Mouse (Mus musculus): ENCODE results near the gene Nfib.

The Nfib gene

GRCm38 (mm10) chr4:82542656-82543397, 162.7 kb downstream of the Nfib start:
- no peak for DNase-seq (ENCODE audit: low spot score in 2 of 2)

GRCm38 (mm10) chr4:82541894-82542510, 163.5 kb downstream of the Nfib start:
- DNase-seq (ENCODE audit: low spot score in 2 of 2) = peak; percentile 86

- DNase-seq (ENCODE audit: low spot score in 2 of 2) = no peak
Observed at GRCm38 (mm10) chr4:82540466-82540990, 165.0 kb downstream of the Nfib start.

GRCm38 (mm10) chr4:82540048-82540410, 165.5 kb downstream of the Nfib start:
- no peak for DNase-seq (ENCODE audit: low spot score in 2 of 2)

GRCm38 (mm10) chr4:82539406-82540047, 166.0 kb downstream of the Nfib start:
- no peak for DNase-seq (ENCODE audit: low spot score in 2 of 2)

GRCm38 (mm10) chr4:82538815-82539214, 166.7 kb downstream of the Nfib start:
- DNase-seq (ENCODE audit: low spot score in 2 of 2) = no peak

GRCm38 (mm10) chr4:82538069-82538811, 167.3 kb downstream of the Nfib start:
- DNase-seq (ENCODE audit: low spot score in 2 of 2) = peak in 1 of 2 experiments; percentile 48

GRCm38 (mm10) chr4:82537279-82537967, 168.1 kb downstream of the Nfib start:
- DNase-seq (ENCODE audit: low spot score in 2 of 2) = peak in 1 of 2 experiments; percentile 63

- DNase-seq (ENCODE audit: low spot score in 2 of 2) = peak in 1 of 2 experiments; percentile 40
Observed at GRCm38 (mm10) chr4:82536435-82537278, 168.9 kb downstream of the Nfib start.

- no peak for DNase-seq (ENCODE audit: low spot score in 2 of 2)
Observed at GRCm38 (mm10) chr4:82535606-82536434, 169.7 kb downstream of the Nfib start.

- no peak for DNase-seq (ENCODE audit: low spot score in 2 of 2)
Observed at GRCm38 (mm10) chr4:82533231-82533630, 172.3 kb downstream of the Nfib start.

GRCm38 (mm10) chr4:82532443-82533191, 172.9 kb downstream of the Nfib start:
- no peak for DNase-seq (ENCODE audit: low spot score in 2 of 2)

- no peak for DNase-seq (ENCODE audit: low spot score in 2 of 2)
Observed at GRCm38 (mm10) chr4:82531977-82532376, 173.6 kb downstream of the Nfib start.

- DNase-seq (ENCODE audit: low spot score in 2 of 2) = no peak
Observed at GRCm38 (mm10) chr4:82530875-82531353, 174.6 kb downstream of the Nfib start.

GRCm38 (mm10) chr4:82528978-82529377, 176.6 kb downstream of the Nfib start:
- no peak for DNase-seq (ENCODE audit: low spot score in 2 of 2)

- DNase-seq (ENCODE audit: low spot score in 2 of 2) = no peak
Observed at GRCm38 (mm10) chr4:82519935-82520334, 185.6 kb downstream of the Nfib start.

GRCm38 (mm10) chr4:82518132-82518531, 187.4 kb downstream of the Nfib start:
- no peak for DNase-seq (ENCODE audit: low spot score in 2 of 2)

- DNase-seq (ENCODE audit: low spot score in 2 of 2) = no peak
Observed at GRCm38 (mm10) chr4:82517311-82517710, 188.2 kb downstream of the Nfib start.
